Mouse (Mus musculus): ENCODE data around the gene Olfr907. TPM values are rescaled to one million over a fixed set of nuclear protein-coding genes. Genes with fewer than 3 reads are reported as not detected.

The Olfr907 gene
- polyA plus RNA-seq (2012; rRNA removed), result not detected in 2 replicates

GRCm38 (mm10) chr9:38495501-38495900 lies at the start of gene Olfr907:
Gene Olfr907, plus strand, starts transcription at chr9:38495801.
- TF ChIP-seq POLR2A (IDR thresholded peaks at IDR 0.05; ENCODE audit: borderline replicate concordance, extremely low read depth, low read depth, low read length) (no peak), CTCF (IDR thresholded peaks at IDR 0.05; ENCODE audit: insufficient read depth, low read length) (no peak)
- 79% methylated on average over 2 of the region's 2 CpGs for WGBS

GRCm38 (mm10) chr9:38447352-38447751 lies 48.2 kb upstream of the Olfr907 start, which contains the start of gene Olfr902:
Gene Olfr902, plus strand, starts transcription at chr9:38447652.
- H3K4me3 ChIP-seq (replicated peaks; ENCODE audit: extremely low read depth, low read depth, low read length), result no peak within 1 kb of the TSS
- no peaks in the 10 kb centered on the region for H3K4me1 ChIP-seq (ENCODE audit: control insufficient read depth, insufficient read depth, low read length)
- TF ChIP-seq POLR2A (IDR thresholded peaks at IDR 0.05; ENCODE audit: borderline replicate concordance, extremely low read depth, low read depth, low read length), result no peak
- TF ChIP-seq CTCF (IDR thresholded peaks at IDR 0.05; ENCODE audit: insufficient read depth, low read length), result no peak
- no peak for DNase-seq
- 82% methylated on average over 5 of the region's 5 CpGs for WGBS

More at GRCm38 (mm10) chr9:38495501-38495900, at the start of gene Olfr907:
- H3K4me3 ChIP-seq (replicated peaks; ENCODE audit: extremely low read depth, low read depth, low read length), result no peak within 1 kb of the TSS
- H3K4me1 ChIP-seq (ENCODE audit: control insufficient read depth, insufficient read depth, low read length), result no peaks in the 10 kb centered on the region
- no peak for DNase-seq

- no peak for TF ChIP-seq POLR2A (IDR thresholded peaks at IDR 0.05; ENCODE audit: borderline replicate concordance, extremely low read depth, low read depth, low read length)
- TF ChIP-seq CTCF (IDR thresholded peaks at IDR 0.05; ENCODE audit: insufficient read depth, low read length), result no peak
- no peaks in the 10 kb centered on the region for H3K4me1 ChIP-seq (ENCODE audit: control insufficient read depth, insufficient read depth, low read length)
- H3K4me3 ChIP-seq (replicated peaks; ENCODE audit: extremely low read depth, low read depth, low read length), result no peak within 1 kb of the TSS
- no peak for DNase-seq
Observed at GRCm38 (mm10) chr9:38462844-38463243, 32.8 kb upstream of the Olfr907 start, which contains the start of gene Olfr904. Gene Olfr904, plus strand, starts transcription at chr9:38463144.

- no peak for TF ChIP-seq POLR2A (IDR thresholded peaks at IDR 0.05; ENCODE audit: borderline replicate concordance, extremely low read depth, low read depth, low read length)
- TF ChIP-seq CTCF (IDR thresholded peaks at IDR 0.05; ENCODE audit: insufficient read depth, low read length), result no peak
- H3K4me1 ChIP-seq (ENCODE audit: control insufficient read depth, insufficient read depth, low read length), result no peaks in the 10 kb centered on the region
- no peak for DNase-seq
- H3K4me3 ChIP-seq (replicated peaks; ENCODE audit: extremely low read depth, low read depth, low read length), result no peak within 1 kb of the TSS
Observed at GRCm38 (mm10) chr9:38470807-38471206, 24.8 kb upstream of the Olfr907 start, which contains the start of gene Olfr905. Gene Olfr905, plus strand, starts transcription at chr9:38471107.

- no peak for DNase-seq
- Histone ChIP-seq H3K4me1 (ENCODE audit: control insufficient read depth, insufficient read depth, low read length) (no peaks in the 10 kb centered on the region), H3K4me3 (replicated peaks; ENCODE audit: extremely low read depth, low read depth, low read length) (no peak within 1 kb of the TSS)
- 78% methylated on average over 3 of the region's 3 CpGs for WGBS
- TF ChIP-seq CTCF (IDR thresholded peaks at IDR 0.05; ENCODE audit: insufficient read depth, low read length), result no peak
- TF ChIP-seq POLR2A (IDR thresholded peaks at IDR 0.05; ENCODE audit: borderline replicate concordance, extremely low read depth, low read depth, low read length), result no peak
Observed at GRCm38 (mm10) chr9:38486785-38487184, 8.8 kb upstream of the Olfr907 start, which contains the start of gene Olfr906. Gene Olfr906, plus strand, starts transcription at chr9:38487085.

GRCm38 (mm10) chr9:38512353-38512752 lies 16.8 kb downstream of the Olfr907 start:
- no peak overlapping the region for H3K4me3 ChIP-seq (replicated peaks; ENCODE audit: extremely low read depth, low read depth, low read length)
- no peak for DNase-seq
- 45% methylated on average over 2 of the region's 2 CpGs for WGBS

GRCm38 (mm10) chr9:38521280-38521679 lies 25.7 kb downstream of the Olfr907 start, which contains the start of gene Olfr911-ps1:
Gene Olfr911-ps1, plus strand, starts transcription at chr9:38521580.
- Histone ChIP-seq H3K4me3 (replicated peaks; ENCODE audit: extremely low read depth, low read depth, low read length) (no peak within 1 kb of the TSS), H3K4me1 (ENCODE audit: control insufficient read depth, insufficient read depth, low read length) (no peaks in the 10 kb centered on the region)
- 51% methylated on average over 1 of the region's 1 CpGs for WGBS
- TF ChIP-seq CTCF (IDR thresholded peaks at IDR 0.05; ENCODE audit: insufficient read depth, low read length) (no peak), POLR2A (IDR thresholded peaks at IDR 0.05; ENCODE audit: borderline replicate concordance, extremely low read depth, low read depth, low read length) (no peak)
- DNase-seq, result no peak

More at GRCm38 (mm10) chr9:38512353-38512752, 16.8 kb downstream of the Olfr907 start:
- H3K4me1 ChIP-seq (ENCODE audit: control insufficient read depth, insufficient read depth, low read length), result no peaks in the 10 kb centered on the region
- TF ChIP-seq POLR2A (IDR thresholded peaks at IDR 0.05; ENCODE audit: borderline replicate concordance, extremely low read depth, low read depth, low read length) (no peak), CTCF (IDR thresholded peaks at IDR 0.05; ENCODE audit: insufficient read depth, low read length) (no peak)

- WGBS, result 78% methylated on average over 2 of the region's 2 CpGs
- no peaks in the 10 kb centered on the region for H3K4me1 ChIP-seq (ENCODE audit: control insufficient read depth, insufficient read depth, low read length)
- H3K4me3 ChIP-seq (replicated peaks; ENCODE audit: extremely low read depth, low read depth, low read length), result no peak within 1 kb of the TSS
- no peak for DNase-seq
- no peak for TF ChIP-seq CTCF (IDR thresholded peaks at IDR 0.05; ENCODE audit: insufficient read depth, low read length)
- no peak for TF ChIP-seq POLR2A (IDR thresholded peaks at IDR 0.05; ENCODE audit: borderline replicate concordance, extremely low read depth, low read depth, low read length)
Observed at GRCm38 (mm10) chr9:38537549-38537948, 41.9 kb downstream of the Olfr907 start, which contains the start of gene Olfr910. Gene Olfr910, plus strand, starts transcription at chr9:38537849.

Other genes starting within 250 kb of the Olfr907 start
- not detected in 2 replicates for gene Olfr143, start 243.0 kb upstream of the Olfr907 start, polyA plus RNA-seq (2012; rRNA removed)
- not detected in 2 replicates for gene Olfr895, start 227.9 kb upstream of the Olfr907 start, polyA plus RNA-seq (2012; rRNA removed)
- gene Olfr896-ps1, start 204.7 kb upstream of the Olfr907 start, polyA plus RNA-seq (2012; rRNA removed), result not detected in 2 replicates
- not detected in 2 replicates for gene Olfr25, start 166.7 kb upstream of the Olfr907 start, polyA plus RNA-seq (2012; rRNA removed)
- gene Olfr898, start 147.4 kb upstream of the Olfr907 start, polyA plus RNA-seq (2012; rRNA removed), result not detected in 2 replicates
- gene Olfr250, start 128.9 kb upstream of the Olfr907 start, polyA plus RNA-seq (2012; rRNA removed), result not detected in 2 replicates
- gene Olfr251, start 118.7 kb upstream of the Olfr907 start, polyA plus RNA-seq (2012; rRNA removed), result not detected in 2 replicates
- not detected in 2 replicates for gene Olfr147, start 94.1 kb upstream of the Olfr907 start, polyA plus RNA-seq (2012; rRNA removed)
- not detected in 2 replicates for gene Olfr901, start 66.3 kb upstream of the Olfr907 start, polyA plus RNA-seq (2012; rRNA removed)
- not detected in 2 replicates for gene Olfr902, start 48.1 kb upstream of the Olfr907 start, polyA plus RNA-seq (2012; rRNA removed)
- gene Olfr904, start 32.7 kb upstream of the Olfr907 start, polyA plus RNA-seq (2012; rRNA removed), result not detected in 2 replicates
- not detected in 2 replicates for gene Olfr905, start 24.7 kb upstream of the Olfr907 start, polyA plus RNA-seq (2012; rRNA removed)
- gene Olfr906, start 8.7 kb upstream of the Olfr907 start, polyA plus RNA-seq (2012; rRNA removed), result not detected in 2 replicates
- not detected in 2 replicates for gene Olfr911-ps1, start 25.8 kb downstream of the Olfr907 start, polyA plus RNA-seq (2012; rRNA removed)
- gene Olfr910, start 42.0 kb downstream of the Olfr907 start, polyA plus RNA-seq (2012; rRNA removed), result not detected in 2 replicates
- gene Olfr912, start 84.4 kb downstream of the Olfr907 start, polyA plus RNA-seq (2012; rRNA removed), result not detected in 2 replicates
- not detected in 2 replicates for gene Olfr913, start 97.0 kb downstream of the Olfr907 start, polyA plus RNA-seq (2012; rRNA removed)
- gene Olfr914, start 109.3 kb downstream of the Olfr907 start, polyA plus RNA-seq (2012; rRNA removed), result not detected in 2 replicates
- gene Olfr916, start 164.1 kb downstream of the Olfr907 start, polyA plus RNA-seq (2012; rRNA removed), result not detected in 2 replicates
- not detected in 2 replicates for gene Olfr917, start 170.0 kb downstream of the Olfr907 start, polyA plus RNA-seq (2012; rRNA removed)
- not detected in 2 replicates for gene Olfr918, start 178.8 kb downstream of the Olfr907 start, polyA plus RNA-seq (2012; rRNA removed)
- not detected in 2 replicates for gene Olfr919, start 207.9 kb downstream of the Olfr907 start, polyA plus RNA-seq (2012; rRNA removed)
- 17.2 and 22.8 TPM in 2 replicates for gene Vwa5a, start 222.5 kb downstream of the Olfr907 start, polyA plus RNA-seq (2012; rRNA removed)